Mouse (Mus musculus) heart, adult 8-10 months (tissue): ENCODE data around the gene Cox8c. TPM values are rescaled to one million over a fixed set of nuclear protein-coding genes. Genes with fewer than 3 reads are reported as not detected.

Source experiments
- total RNA-seq, 4 experiments: library from RNA; stranded (reverse); gene quantifications; 2 replicates each; pipeline ENCODE4 v1.2.4; 2022

The Cox8c gene
- total RNA-seq, 4 experiments from 2014 or later, result not detected

Other genes starting within 250 kb of the Cox8c start
- 1 to 10 TPM; 6.9 to 8.0 (median 7.6) TPM for gene Itpk1, start 194.4 kb upstream of the Cox8c start, total RNA-seq
- 1 to 10 TPM; 5.9 to 7.3 (median 6.6) TPM for gene Moap1, start 155.7 kb upstream of the Cox8c start, total RNA-seq
- gene Tmem251, start 155.6 kb upstream of the Cox8c start, total RNA-seq, result 1 to 10 TPM; 3.5 to 4.7 (median 4.4) TPM
- not detected for gene Gm28051, start 141.6 kb upstream of the Cox8c start, total RNA-seq
- gene Gon7, start 141.5 kb upstream of the Cox8c start, total RNA-seq, result 10 to 100 TPM in 3 of 4 experiments, 1 to 10 TPM in 1; 9.4 to 14.2 (median 10.9) TPM
- gene Ubr7, start 141.3 kb upstream of the Cox8c start, total RNA-seq, result 10 to 100 TPM; 23.1 to 24.9 (median 24.7) TPM
- gene Gm20604, start 140.6 kb upstream of the Cox8c start, total RNA-seq, result 1 to 10 TPM; 3.6 to 4.5 (median 3.8) TPM
- gene Btbd7, start 20.8 kb upstream of the Cox8c start, total RNA-seq, result 10 to 100 TPM; 22.8 to 27.1 (median 26.1) TPM
- under 1 TPM in 2 of 4 experiments, not detected in 2; 0.06 to 0.08 TPM for gene Unc79, start 49.5 kb downstream of the Cox8c start, total RNA-seq